Mouse (Mus musculus): Measurements from ENCODE around the gene Btnl9. TPM values are rescaled to one million over a fixed set of nuclear protein-coding genes. Genes with fewer than 3 reads are reported as not detected.
"Not testable (repeated sequence)": the region's sequence is repeated elsewhere in the genome, so short reads cannot be mapped to it uniquely, and the experiment has no call there.

The Btnl9 gene
- total RNA-seq, 2 experiments from 2014 or later = 22.3 to 25.3 TPM

- DNase-seq = peak in 1 of 2 experiments; percentile 19
These were observed 3.8 kb downstream of the Btnl9 start for GRCm38 (mm10) chr11:49183172-49183571.

GRCm38 (mm10) chr11:49176047-49176779 is 10.7 kb downstream of the Btnl9 start:
- not testable (repeated sequence) for DNase-seq

- DNase-seq = no peak
These were observed 11.6 kb downstream of the Btnl9 start for GRCm38 (mm10) chr11:49175345-49175744.

GRCm38 (mm10) chr11:49170576-49170975 is 16.4 kb downstream of the Btnl9 start:
- no peak for DNase-seq

- no peak for DNase-seq
These were observed 17.9 kb downstream of the Btnl9 start for GRCm38 (mm10) chr11:49168839-49169611.

- no peak for DNase-seq
These were observed 29.8 kb downstream of the Btnl9 start for GRCm38 (mm10) chr11:49156821-49157814.

- peak in 1 of 2 experiments; percentile 12 for DNase-seq
These were observed 32.9 kb downstream of the Btnl9 start, which contains the start of gene Olfr1394 for GRCm38 (mm10) chr11:49154077-49154476. TSS of gene Olfr1394 (plus strand) at chr11:49154377.

- DNase-seq = no peak
These were observed 45.0 kb downstream of the Btnl9 start, which contains the start of gene Olfr1395 for GRCm38 (mm10) chr11:49141974-49142373. TSS of gene Olfr1395 (plus strand) at chr11:49142274.

- DNase-seq = no peak
These were observed 62.8 kb downstream of the Btnl9 start for GRCm38 (mm10) chr11:49124169-49124568.

- DNase-seq = peak in 1 of 2 experiments; percentile 28
These were observed 67.3 kb downstream of the Btnl9 start for GRCm38 (mm10) chr11:49119635-49120034.

Other genes with a start within 250 kb of the Btnl9 start
- 1 to 10 TPM; 2.6 to 5.6 TPM for gene Psme2b, start 241.0 kb downstream of the Btnl9 start, total RNA-seq (2021)
- under 1 TPM in 1 of 2 experiments, not detected in 1; 0.17 TPM for gene Olfr56, start 208.3 kb downstream of the Btnl9 start, total RNA-seq (2021)
- gene 9930111J21Rik1, start 207.8 kb downstream of the Btnl9 start, total RNA-seq (2021) = 1 to 10 TPM; 4.2 to 4.8 TPM
- 1 to 10 TPM; 2.5 to 6.5 TPM for gene Gm12185, start 194.9 kb downstream of the Btnl9 start, total RNA-seq (2021)
- 10 to 100 TPM in 1 of 2 experiments, 1 to 10 TPM in 1; 4.8 to 28.1 TPM for gene Tgtp1, start 193.0 kb downstream of the Btnl9 start, total RNA-seq (2021)
- 1 to 10 TPM; 6.2 to 7.6 TPM for gene 9930111J21Rik2, start 135.9 kb downstream of the Btnl9 start, total RNA-seq (2021)
- 10 to 100 TPM in 1 of 2 experiments, 1 to 10 TPM in 1; 2.1 to 25.0 TPM for gene Tgtp2, start 123.0 kb downstream of the Btnl9 start, total RNA-seq (2021)
- 1 to 10 TPM; 3.4 to 5.6 TPM for gene Ifi47, start 110.6 kb downstream of the Btnl9 start, total RNA-seq (2021)
- gene Olfr1396, start 72.3 kb downstream of the Btnl9 start, total RNA-seq (2021) = under 1 TPM; 0.59 to 0.65 TPM
- not detected for gene Olfr1395, start 44.9 kb downstream of the Btnl9 start, total RNA-seq (2021)
- gene Olfr1394, start 32.8 kb downstream of the Btnl9 start, total RNA-seq (2021) = not detected
- gene Zfp62, start 16.1 kb upstream of the Btnl9 start, total RNA-seq (2021) = 10 to 100 TPM; 27.6 to 32.6 TPM
- gene Mgat1, start 57.0 kb upstream of the Btnl9 start, total RNA-seq (2021) = 10 to 100 TPM; 67.1 TPM
- gene Olfr1393, start 91.1 kb upstream of the Btnl9 start, total RNA-seq (2021) = under 1 TPM; 0.41 to 0.69 TPM
- gene Olfr1392, start 98.1 kb upstream of the Btnl9 start, total RNA-seq (2021) = not detected
- gene Olfr10, start 117.6 kb upstream of the Btnl9 start, total RNA-seq (2021) = not detected
- not detected for gene Olfr1391, start 135.6 kb upstream of the Btnl9 start, total RNA-seq (2021)
- not detected for gene Olfr1390, start 148.0 kb upstream of the Btnl9 start, total RNA-seq (2021)
- not detected for gene Olfr1389, start 235.9 kb upstream of the Btnl9 start, total RNA-seq (2021)
- gene Olfr1388, start 249.5 kb upstream of the Btnl9 start, total RNA-seq (2021) = under 1 TPM; 0.15 TPM